Comparison of ENCODE assay signal across 8 mouse cellular contexts in the genomic region with DNA sequence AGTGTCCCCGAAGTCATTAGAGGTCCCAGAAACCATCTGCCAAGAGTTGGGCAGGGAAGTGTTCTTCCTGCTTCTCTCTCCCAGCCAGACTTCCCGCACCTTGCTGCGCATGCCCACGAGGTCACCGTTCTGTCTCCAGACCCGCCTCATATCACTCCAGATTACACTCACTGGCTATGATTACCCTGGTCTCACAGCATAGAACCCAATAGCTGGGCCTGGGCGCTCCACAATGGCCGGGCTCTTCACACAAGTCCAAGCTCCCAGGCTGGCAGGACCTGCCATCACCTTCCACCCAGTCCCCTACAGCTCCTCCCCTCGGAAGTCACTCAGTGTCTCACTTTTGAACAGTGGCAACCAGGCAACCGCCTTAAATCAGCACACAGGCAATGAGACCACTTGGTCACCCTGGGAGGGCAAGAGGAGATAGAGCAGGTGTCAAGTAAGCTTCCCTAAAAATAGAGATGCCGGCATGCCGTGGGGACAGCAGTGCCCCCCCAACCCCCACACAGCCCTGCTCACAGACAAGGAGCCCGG. TPM values are rescaled to one million over a fixed set of nuclear protein-coding genes. Genes with fewer than 3 reads are reported as not detected.
DNase-seq lines count a peak whose midpoint lies in the region; ATAC-seq and TF ChIP-seq lines count a peak whose summit lies in the region.
"Had no signal": no experiment of that assay in that cellular context is flagged by ENCODE, and none has a peak within 500 bp of the region (broad histone marks: within the 10 kb centered on the region; RNA-seq: fewer than 3 reads in every experiment).

No protein-coding gene starts in this region.

- no peaks in the 10 kb centered on the region; the same call in 1 of the 2 replicates for H3K4me1 ChIP-seq in bone marrow, adult 2 months (ENCODE audit: control insufficient read depth, insufficient read depth, low read length)
- H3K4me1 ChIP-seq in cortical plate, adult 2 months (ENCODE audit: control insufficient read depth, insufficient read depth, low read length), result peaks cover 4% of the 10 kb centered on the region; the same call in 1 of the 2 replicates
- peaks cover 67% of the 10 kb centered on the region for H3K4me1 ChIP-seq in heart, embryonic 12.5 days (replicated peaks)
- peaks cover 56% of the 10 kb centered on the region for H3K4me1 ChIP-seq in liver, embryonic 13.5 days (replicated peaks)
- H3K4me1 ChIP-seq in neural tube, embryonic 14.5 days (ENCODE audit: control insufficient read depth, insufficient read depth, low read length), result peaks cover 13% of the 10 kb centered on the region

- no peak for TF ChIP-seq CTCF in bone marrow, adult 2 months (IDR thresholded peaks at IDR 0.05; ENCODE audit: control insufficient read depth, insufficient read depth, low read length)
- TF ChIP-seq CTCF in cortical plate, adult 2 months (IDR thresholded peaks at IDR 0.05; ENCODE audit: extremely low read depth, insufficient read depth, low read length), result no peak

- H3K27me3 ChIP-seq in heart, embryonic 12.5 days (replicated peaks), result no peaks in the 10 kb centered on the region
- peaks cover 21% of the 10 kb centered on the region for H3K27me3 ChIP-seq in liver, embryonic 13.5 days
- H3K27me3 ChIP-seq in neural tube, embryonic 14.5 days (ENCODE audit: control insufficient read depth, insufficient read depth, low read length), result peaks cover 8% of the 10 kb centered on the region; the same call in 1 of the 2 replicates

- H3K36me3 ChIP-seq in heart, embryonic 12.5 days, result peaks cover 11% of the 10 kb centered on the region
- 0 out of 2 replicates have a peak, but pooled peaks cover 5% of the 10 kb centered on the region for H3K36me3 ChIP-seq in liver, embryonic 13.5 days
- no peaks in the 10 kb centered on the region for H3K36me3 ChIP-seq in neural tube, embryonic 14.5 days (ENCODE audit: control insufficient read depth, insufficient read depth, low read length)

- peak overlapping the region; percentile 89 for H3K4me2 ChIP-seq in heart, embryonic 12.5 days
- peak overlapping the region; percentile 77 for H3K4me2 ChIP-seq in liver, embryonic 13.5 days
- peak overlapping the region; percentile 91; the same call in 1 of the 2 replicates for H3K4me2 ChIP-seq in neural tube, embryonic 14.5 days (ENCODE audit: low read depth, low read length)

- WGBS in bone marrow, adult 2 months, result 28% methylated on average over 13 of the region's 13 CpGs
- 17% methylated on average over 13 of the region's 13 CpGs for WGBS in heart, embryonic 12.5 days
- WGBS in liver, embryonic 13.5 days (ENCODE audit: insufficient replicate concordance), result 51% methylated on average over 13 of the region's 13 CpGs
- WGBS in neural tube, embryonic 14.5 days, result 82% methylated on average over 13 of the region's 13 CpGs

- peak overlapping the region; percentile 9; the same call in 1 of the 2 replicates for H3K27ac ChIP-seq in bone marrow, adult 2 months (ENCODE audit: control insufficient read depth, insufficient read depth, low read depth, low read length, poor library complexity)
- peak overlapping the region; percentile 30 for H3K27ac ChIP-seq in cortical plate, adult 2 months (ENCODE audit: insufficient read depth, low read length)
- peak overlapping the region; percentile 97 for H3K27ac ChIP-seq in heart, embryonic 12.5 days (ENCODE audit: poor library complexity, severe bottlenecking)
- H3K27ac ChIP-seq in liver, embryonic 13.5 days, result no peak overlapping the region
- no peak overlapping the region for H3K27ac ChIP-seq in neural tube, embryonic 14.5 days (ENCODE audit: low read depth, low read length)

- ATAC-seq in heart, embryonic 12.5 days (ENCODE audit: insufficient number of reproducible peaks, low FRiP score), result peak; percentile 20
- ATAC-seq in liver, embryonic 13.5 days (ENCODE audit: low read depth), result no peak
- no peak for ATAC-seq in neural tube, embryonic 14.5 days (ENCODE audit: low read depth)

- peak overlapping the region; percentile 91 for H3K9ac ChIP-seq in heart, embryonic 12.5 days
- no peak overlapping the region for H3K9ac ChIP-seq in liver, embryonic 13.5 days
- H3K9ac ChIP-seq in neural tube, embryonic 14.5 days (replicated peaks; ENCODE audit: low read depth, low read length), result no peak overlapping the region; the same call in 1 of the 2 replicates

- H3K4me3 ChIP-seq in bone marrow, adult 2 months (replicated peaks; ENCODE audit: control insufficient read depth, low read depth, low read length), result no peak overlapping the region
- peak overlapping the region; percentile 41 for H3K4me3 ChIP-seq in cortical plate, adult 2 months (ENCODE audit: insufficient read depth, low read length)
- H3K4me3 ChIP-seq in heart, embryonic 12.5 days, result peak overlapping the region; percentile 72
- H3K4me3 ChIP-seq in liver, embryonic 13.5 days (replicated peaks), result peak overlapping the region; percentile 60
- peak overlapping the region; percentile 40; the same call in 1 of the 2 replicates for H3K4me3 ChIP-seq in neural tube, embryonic 14.5 days (ENCODE audit: low read depth, low read length)

- DNase-seq in liver, embryonic 13.5 days, result no peak
- DNase-seq in adrenal gland, postnatal 10 days, result no peak
- no peak for DNase-seq in adipocyte (ENCODE audit: low spot score)

- no peak for TF ChIP-seq POLR2A in bone marrow, adult 2 months (IDR thresholded peaks at IDR 0.05; ENCODE audit: borderline replicate concordance, control insufficient read depth, low read depth, low read length)
- no peak; the same call in 1 of the 2 replicates for TF ChIP-seq POLR2A in cortical plate, adult 2 months (IDR thresholded peaks at IDR 0.05; ENCODE audit: extremely low read depth, insufficient read depth, low read length)

- H3K9me3 ChIP-seq in heart, embryonic 12.5 days (replicated peaks), result peaks cover 8% of the 10 kb centered on the region; the same call in 1 of the 2 replicates
- 0 out of 2 replicates have a peak, but pooled peaks cover 4% of the 10 kb centered on the region for H3K9me3 ChIP-seq in liver, embryonic 13.5 days (replicated peaks)
- H3K9me3 ChIP-seq in neural tube, embryonic 14.5 days (ENCODE audit: control insufficient read depth, low read length), result no peaks in the 10 kb centered on the region

RNA-seq across cellular contexts. Expression of a gene that starts 55.6 kb away (rescaled TPM):
- polyA plus RNA-seq in bone marrow, adult 2 months (2011; ENCODE audit: insufficient read depth, insufficient read length, low replicate concordance, missing spikeins), result not detected in 2 replicates
- polyA plus RNA-seq in cortical plate, adult 2 months (2012; rRNA removed), result 4.6 and 5.7 TPM in 2 replicates
- polyA plus RNA-seq in heart, embryonic 12.5 days (2016; fragmentation: Nextera tagmentation; extraction: Ambion mirVana), result 1.4 and 1.5 TPM in 2 replicates
- not detected in 2 replicates for polyA plus RNA-seq in liver, embryonic 13.5 days (2015; fragmentation: Nextera tagmentation; extraction: Ambion mirVana)
- polyA plus RNA-seq in neural tube, embryonic 14.5 days (2014; fragmentation: Nextera tagmentation; extraction: Ambion mirVana), result 0.82 and 0.91 TPM in 2 replicates
- total RNA-seq in adrenal gland, postnatal 10 days (2021), result 1 to 10 TPM; 1.1 to 1.5 TPM
- polyA plus RNA-seq: neural tube, embryonic 11.5 days had no signal

Comparison
In these comparisons a context has a peak if more than half of its experiments do, and no peak if none do; other contexts are left out.
1. H3K27ac ChIP-seq: peak in bone marrow, adult 2 months (single experiment), cortical plate, adult 2 months (single experiment) and heart, embryonic 12.5 days (single experiment); none in liver, embryonic 13.5 days (single experiment) and neural tube, embryonic 14.5 days (single experiment).
2. Peak in every context shown above with its lines, with median percentiles within 50 percentile points of each other: H3K4me2 ChIP-seq.